Mouse (Mus musculus) midbrain, postnatal 0 days (tissue): ENCODE data around the gene Galnt16. TPM values are rescaled to one million over a fixed set of nuclear protein-coding genes. Genes with fewer than 3 reads are reported as not detected.

Experiments used
- ATAC-seq: fragments of 200-750 bp; cut with Nextera tagmentation; 2 replicates; pipeline ENCODE4 v1.8.0; 2017; ENCODE audit warnings: moderate number of reproducible peaks, mild to moderate bottlenecking, moderate TSS enrichment, moderate library complexity; ENCODE audit not compliant: low FRiP score
- DNase-seq: peaks from one replicate; pipeline ENCODE4 v3.0.0-alpha.2; 2015; ENCODE audit warnings: low spot score
- H3K27ac ChIP-seq: fragments of 300-500 bp; sonication (generic); 2 replicates; pipeline ENCODE4 v1.5.1; 2014; ENCODE audit warnings: low read depth, mild to moderate bottlenecking, low read length, mixed read lengths
- H3K27me3 ChIP-seq: fragments of 300-500 bp; sonication (generic); 2 replicates; pipeline ENCODE4 v1.6.1; 2014; ENCODE audit warnings: low read length, control low read depth, mixed read lengths; ENCODE audit not compliant: insufficient read depth
- H3K36me3 ChIP-seq: fragments of 300-500 bp; sonication (generic); 2 replicates; pipeline ENCODE4 v1.6.1; 2014; ENCODE audit warnings: low read length, control low read depth, mixed read lengths; ENCODE audit not compliant: insufficient read depth
- H3K4me1 ChIP-seq: fragments of 300-500 bp; sonication (generic); 2 replicates; pipeline ENCODE4 v1.6.1; 2014; ENCODE audit warnings: mild to moderate bottlenecking, control low read depth, antibody characterized with exemption, low read length, mixed read lengths; ENCODE audit not compliant: insufficient read depth
- H3K4me2 ChIP-seq: fragments of 300-500 bp; sonication (generic); 2 replicates; pipeline ENCODE4 v1.6.1; 2014; ENCODE audit warnings: low read depth, mild to moderate bottlenecking, low read length, mixed read lengths; ENCODE audit not compliant: poor library complexity, severe bottlenecking
- H3K4me3 ChIP-seq: fragments of 300-500 bp; sonication (generic); 2 replicates; pipeline ENCODE4 v1.5.1; 2014; ENCODE audit warnings: low read depth, mild to moderate bottlenecking, low read length, moderate library complexity
- H3K9ac ChIP-seq: fragments of 300-500 bp; sonication (generic); replicated peaks from 2 replicates; pipeline ENCODE4 v1.6.1; 2014; ENCODE audit warnings: mild to moderate bottlenecking, low read length, moderate library complexity, mixed read lengths; ENCODE audit not compliant: poor library complexity, severe bottlenecking
- H3K9me3 ChIP-seq: fragments of 300-500 bp; sonication (generic); 2 replicates; pipeline ENCODE4 v1.6.1; 2016; ENCODE audit warnings: low read length, control low read depth
- CTCF ChIP-seq: IDR thresholded peaks from 2 replicates; pipeline ENCODE4 v1.5.1; 2016; ENCODE audit warnings: antibody characterized with exemption, mild to moderate bottlenecking
- WGBS: fragments of 180-500 bp; shearing (Covaris S2); extraction: QIAGEN DNeasy Blood & Tissue Kit; methylation state at CpG from one replicate; pipeline ENCODE4 v1.1.7; 2014; 5-methylcytosine and 5-hydroxymethylcytosine counted together
- polyA plus RNA-seq: library from polyadenylated mRNA; unstranded; fragments of >200 nt; fragmentation: Nextera tagmentation; extraction: Ambion mirVana; gene quantifications from 2 replicates; pipeline ENCODE4 v1.2.1, GENCODE M21; 2015
- total RNA-seq: library from RNA; depleted of rRNA; stranded (reverse); fragments of >200 nt; gene quantifications from 2 replicates; pipeline ENCODE4 v1.2.3, GENCODE M21; 2014

Gene Galnt16
- total and polyA plus RNA-seq, 2 experiments from 2014 or later: 41.1 to 83.0 TPM

- H3K9ac ChIP-seq: no peak overlapping the region
- no peak overlapping the region for H3K27ac ChIP-seq
- WGBS: 53% methylated on average over 2 of the region's 2 CpGs
- H3K27me3 ChIP-seq: no peaks in the 10 kb centered on the region
- no peak for DNase-seq
- H3K4me1 ChIP-seq: no peaks in the 10 kb centered on the region
- H3K4me2 ChIP-seq: no peak overlapping the region
- peak; percentile 53 for TF ChIP-seq CTCF
- no peak for ATAC-seq
- H3K36me3 ChIP-seq: peaks cover 26% of the 10 kb centered on the region
- H3K9me3 ChIP-seq: no peaks in the 10 kb centered on the region
- no peak overlapping the region for H3K4me3 ChIP-seq
Measured at GRCm38 (mm10) chr12:80584973-80585372, 66.9 kb downstream of the Galnt16 start.

GRCm38 (mm10) chr12:80594141-80594540 is 76.1 kb downstream of the Galnt16 start:
- Histone ChIP-seq H3K9me3 (no peaks in the 10 kb centered on the region), H3K36me3 (peaks cover 31% of the 10 kb centered on the region), H3K4me1 (no peaks in the 10 kb centered on the region), H3K4me2 (no peak overlapping the region), H3K9ac (no peak overlapping the region), H3K27ac (no peak overlapping the region), H3K27me3 (no peaks in the 10 kb centered on the region), H3K4me3 (no peak overlapping the region)
- ATAC-seq (no peak), DNase-seq (no peak)
- no peak for TF ChIP-seq CTCF
- 90% methylated on average over 4 of the region's 4 CpGs for WGBS

- no peak for ATAC-seq
- H3K4me3 ChIP-seq: no peak overlapping the region
- H3K27me3 ChIP-seq: no peaks in the 10 kb centered on the region
- no peaks in the 10 kb centered on the region for H3K9me3 ChIP-seq
- no peak overlapping the region for H3K4me2 ChIP-seq
- DNase-seq: no peak
- H3K4me1 ChIP-seq: no peaks in the 10 kb centered on the region
- WGBS: 85% methylated on average over 4 of the region's 4 CpGs
- H3K36me3 ChIP-seq: peaks cover 29% of the 10 kb centered on the region
- no peak for TF ChIP-seq CTCF
- H3K27ac ChIP-seq: no peak overlapping the region
- H3K9ac ChIP-seq: no peak overlapping the region
Measured at GRCm38 (mm10) chr12:80594781-80595180, 76.7 kb downstream of the Galnt16 start.

- no peak overlapping the region for H3K9ac ChIP-seq
- WGBS: 91% methylated on average over 4 of the region's 4 CpGs
- no peaks in the 10 kb centered on the region for H3K4me1 ChIP-seq
Measured at GRCm38 (mm10) chr12:80595566-80595965, 77.5 kb downstream of the Galnt16 start.

GRCm38 (mm10) chr12:80595968-80596367 is 77.9 kb downstream of the Galnt16 start:
- Histone ChIP-seq H3K9me3 (no peaks in the 10 kb centered on the region), H3K9ac (no peak overlapping the region), H3K4me1 (no peaks in the 10 kb centered on the region), H3K4me2 (no peak overlapping the region), H3K27me3 (no peaks in the 10 kb centered on the region), H3K4me3 (no peak overlapping the region), H3K27ac (no peak overlapping the region), H3K36me3 (peaks cover 21% of the 10 kb centered on the region)
- DNase-seq (no peak), ATAC-seq (no peak)
- no peak for TF ChIP-seq CTCF
- 82% methylated on average over 4 of the region's 4 CpGs for WGBS

More at GRCm38 (mm10) chr12:80595566-80595965, 77.5 kb downstream of the Galnt16 start:
- no peak for DNase-seq
- H3K4me3 ChIP-seq: no peak overlapping the region
- ATAC-seq: no peak
- no peaks in the 10 kb centered on the region for H3K9me3 ChIP-seq
- H3K27me3 ChIP-seq: no peaks in the 10 kb centered on the region
- H3K4me2 ChIP-seq: no peak overlapping the region
- H3K27ac ChIP-seq: no peak overlapping the region
- no peak for TF ChIP-seq CTCF
- H3K36me3 ChIP-seq: peaks cover 24% of the 10 kb centered on the region

- Histone ChIP-seq H3K36me3 (peaks cover 25% of the 10 kb centered on the region), H3K27me3 (no peaks in the 10 kb centered on the region), H3K9me3 (no peaks in the 10 kb centered on the region), H3K4me1 (no peaks in the 10 kb centered on the region), H3K27ac (no peak overlapping the region), H3K9ac (no peak overlapping the region), H3K4me3 (no peak overlapping the region), H3K4me2 (no peak overlapping the region)
- ATAC-seq (no peak), DNase-seq (no peak)
- TF ChIP-seq CTCF: no peak
- 26% methylated on average over 7 of the region's 7 CpGs for whole genome bisulfite sequencing
Measured at GRCm38 (mm10) chr12:80598236-80598635, 80.2 kb downstream of the Galnt16 start.
